Mouse (Mus musculus) testis, postnatal 10 days (tissue): ENCODE data around the gene Trdmt1.
A peak's percentile ranks its signal among the peaks of the same experiment; 100 is the strongest.

Experiments used
- DNase-seq: peaks from one replicate; pipeline ENCODE4 v3.0.0; 2021; ENCODE audit warnings: low spot score

Trdmt1 gene

GRCm38 (mm10) chr2:13557145-13558030, 12.9 kb upstream of the Trdmt1 start:
- DNase-seq, result no peak

GRCm38 (mm10) chr2:13556239-13556638, 11.8 kb upstream of the Trdmt1 start:
- DNase-seq, result no peak

- no peak for DNase-seq
Measured at GRCm38 (mm10) chr2:13553966-13554365, 9.5 kb upstream of the Trdmt1 start.

GRCm38 (mm10) chr2:13548749-13549148, 4.3 kb upstream of the Trdmt1 start:
- no peak for DNase-seq

- DNase-seq, result no peak
Measured at GRCm38 (mm10) chr2:13543519-13544124, 846 bp downstream of the Trdmt1 start.

GRCm38 (mm10) chr2:13539860-13540259, 4.6 kb downstream of the Trdmt1 start:
- no peak for DNase-seq

- no peak for DNase-seq
Measured at GRCm38 (mm10) chr2:13538704-13539377, 5.6 kb downstream of the Trdmt1 start.

- DNase-seq, result no peak
Measured at GRCm38 (mm10) chr2:13538258-13538657, 6.2 kb downstream of the Trdmt1 start.

- DNase-seq, result peak; percentile 48
Measured at GRCm38 (mm10) chr2:13537733-13538132, 6.7 kb downstream of the Trdmt1 start.

- no peak for DNase-seq
Measured at GRCm38 (mm10) chr2:13536747-13537146, 7.7 kb downstream of the Trdmt1 start.

GRCm38 (mm10) chr2:13530639-13531038, 13.8 kb downstream of the Trdmt1 start:
- no peak for DNase-seq

- no peak for DNase-seq
Measured at GRCm38 (mm10) chr2:13529253-13529933, 15.1 kb downstream of the Trdmt1 start.

GRCm38 (mm10) chr2:13527531-13527930, 16.9 kb downstream of the Trdmt1 start:
- DNase-seq, result peak; percentile 75

- no peak for DNase-seq
Measured at GRCm38 (mm10) chr2:13527125-13527524, 17.3 kb downstream of the Trdmt1 start.

GRCm38 (mm10) chr2:13526205-13526604, 18.3 kb downstream of the Trdmt1 start:
- no peak for DNase-seq

- DNase-seq, result no peak
Measured at GRCm38 (mm10) chr2:13523540-13524456, 20.7 kb downstream of the Trdmt1 start.

GRCm38 (mm10) chr2:13522106-13522505, 22.4 kb downstream of the Trdmt1 start:
- no peak for DNase-seq

GRCm38 (mm10) chr2:13514949-13515348, 29.5 kb downstream of the Trdmt1 start:
- no peak for DNase-seq

- no peak for DNase-seq
Measured at GRCm38 (mm10) chr2:13502717-13503116, 41.8 kb downstream of the Trdmt1 start.

- no peak for DNase-seq
Measured at GRCm38 (mm10) chr2:13501553-13501952, 42.9 kb downstream of the Trdmt1 start.
